Comparison of ENCODE assay signal across 8 mouse cellular contexts in genomic region chr11:23632945-23633878, GRCm38 (mm10). TPM values are rescaled to one million over a fixed set of nuclear protein-coding genes. Genes with fewer than 3 reads are reported as not detected.
DNase-seq lines count a peak whose midpoint lies in the region; ATAC-seq lines count a peak whose summit lies in the region.

TSS of gene 0610010F05Rik (minus strand) at chr11:23633639.

- peaks cover 14% of the 10 kb centered on the region for H3K36me3 ChIP-seq in heart, embryonic 14.5 days (ENCODE audit: control insufficient read depth, insufficient read depth, low read length)
- peaks cover 8% of the 10 kb centered on the region for H3K36me3 ChIP-seq in liver, embryonic 13.5 days
- H3K36me3 ChIP-seq in stomach, embryonic 16.5 days (ENCODE audit: control insufficient read depth, insufficient read depth, low read length) = no peaks in the 10 kb centered on the region; the same call in 1 of the 2 replicates

- under 1% methylated on average over 81 of the region's 103 CpGs for WGBS in heart, embryonic 14.5 days
- WGBS in liver, embryonic 13.5 days (ENCODE audit: insufficient replicate concordance) = under 1% methylated on average over 83 of the region's 103 CpGs
- under 1% methylated on average over 95 of the region's 103 CpGs for WGBS in stomach, embryonic 16.5 days

- peak; percentile 98 for ATAC-seq in CD4-positive, CD25-positive, alpha-beta regulatory T cell, adult 4 months
- peak; percentile 100 for ATAC-seq in heart, embryonic 14.5 days (ENCODE audit: insufficient number of reproducible peaks, insufficient read depth, low FRiP score, low read depth)
- ATAC-seq in liver, embryonic 13.5 days (ENCODE audit: low read depth) = peak; percentile 100
- ATAC-seq in stomach, embryonic 16.5 days (ENCODE audit: insufficient read depth, low FRiP score) = peak; percentile 100

- no peaks in the 10 kb centered on the region for H3K27me3 ChIP-seq in heart, embryonic 14.5 days (ENCODE audit: control insufficient read depth, insufficient read depth, low read length)
- H3K27me3 ChIP-seq in liver, embryonic 13.5 days = no peaks in the 10 kb centered on the region
- H3K27me3 ChIP-seq in stomach, embryonic 16.5 days (ENCODE audit: control insufficient read depth, insufficient read depth, low read length) = no peaks in the 10 kb centered on the region

- H3K27ac ChIP-seq in heart, embryonic 14.5 days (replicated peaks in 1 of 2; ENCODE audit: control insufficient read depth in 1 of 2, insufficient read depth in 1 of 2, low read depth in 2 of 2, low read length in 2 of 2) = peak within 1 kb of the TSS; percentile 61 to 88
- H3K27ac ChIP-seq in liver, embryonic 13.5 days = peak within 1 kb of the TSS; percentile 80
- H3K27ac ChIP-seq in stomach, embryonic 16.5 days (ENCODE audit: low read length) = peak within 1 kb of the TSS; percentile 81

- H3K9me3 ChIP-seq in heart, embryonic 14.5 days (ENCODE audit: control insufficient read depth, low read length) = no peaks in the 10 kb centered on the region
- H3K9me3 ChIP-seq in liver, embryonic 13.5 days (replicated peaks) = no peaks in the 10 kb centered on the region
- H3K9me3 ChIP-seq in stomach, embryonic 16.5 days (replicated peaks; ENCODE audit: control insufficient read depth, low read length) = no peaks in the 10 kb centered on the region

- H3K9ac ChIP-seq in heart, embryonic 14.5 days (ENCODE audit: low read length) = peak within 1 kb of the TSS; percentile 96
- peak within 1 kb of the TSS; percentile 91 for H3K9ac ChIP-seq in liver, embryonic 13.5 days
- H3K9ac ChIP-seq in stomach, embryonic 16.5 days (ENCODE audit: low read length) = peak within 1 kb of the TSS; percentile 92

- peak; percentile 87 for DNase-seq in c-Kit-negative CD71-positive TER-119-positive erythroid progenitor cells, embryonic 14.5 days (ENCODE audit: low read depth, low spot score)
- DNase-seq in fibroblast of lung, adult 2 months (ENCODE audit: low read depth) = peak; percentile 69
- DNase-seq in kidney, postnatal 14 days = peak; percentile 92
- DNase-seq in liver, embryonic 13.5 days = peak; percentile 82
- peak; percentile 89 for DNase-seq in neural tube, embryonic 10.5 days (ENCODE audit: extremely low spot score, low spot score)

- H3K4me3 ChIP-seq in heart, embryonic 14.5 days (ENCODE audit: control insufficient read depth in 1 of 2, insufficient read depth in 1 of 2, low read depth in 1 of 2, low read length in 2 of 2) = peak within 1 kb of the TSS; percentile 70 to 87
- H3K4me3 ChIP-seq in liver, embryonic 13.5 days (replicated peaks) = peak within 1 kb of the TSS; percentile 87
- H3K4me3 ChIP-seq in stomach, embryonic 16.5 days (replicated peaks; ENCODE audit: low read length) = peak within 1 kb of the TSS; percentile 95

- H3K4me1 ChIP-seq in heart, embryonic 14.5 days (ENCODE audit: control insufficient read depth in 2 of 2, insufficient read depth in 2 of 2, low read length in 2 of 2) = peaks cover 2 to 9% of the 10 kb centered on the region in 2 experiments; a peak in 2 of 4 replicates
- H3K4me1 ChIP-seq in liver, embryonic 13.5 days (replicated peaks) = peaks cover 13% of the 10 kb centered on the region
- no peaks in the 10 kb centered on the region for H3K4me1 ChIP-seq in stomach, embryonic 16.5 days (ENCODE audit: control insufficient read depth, insufficient read depth, low read length)

- peak within 1 kb of the TSS; percentile 82 for H3K4me2 ChIP-seq in heart, embryonic 14.5 days (ENCODE audit: low read length)
- peak within 1 kb of the TSS; percentile 94 for H3K4me2 ChIP-seq in liver, embryonic 13.5 days
- H3K4me2 ChIP-seq in stomach, embryonic 16.5 days (ENCODE audit: low read depth, low read length) = peak within 1 kb of the TSS; percentile 80

RNA-seq across cellular contexts. Expression of gene 0610010F05Rik, which starts in this region (rescaled TPM):
- polyA plus RNA-seq in CD4-positive, CD25-positive, alpha-beta regulatory T cell, adult 4 months (2017; shearing (Covaris generic)) = 1 to 10 TPM; 1.6 to 2.0 TPM
- polyA plus RNA-seq in heart, embryonic 14.5 days (2014; fragmentation: Nextera tagmentation; extraction: Ambion mirVana) = 19.5 and 20.1 TPM in 2 replicates
- polyA plus RNA-seq in liver, embryonic 13.5 days (2015; fragmentation: Nextera tagmentation; extraction: Ambion mirVana) = 14.1 and 16.4 TPM in 2 replicates
- polyA plus RNA-seq in stomach, embryonic 16.5 days (2015; fragmentation: Nextera tagmentation; extraction: Ambion mirVana) = 21.6 and 23.3 TPM in 2 replicates

Comparison
In these comparisons a context has a peak if more than half of its experiments do, and no peak if none do; other contexts are left out.
1. Peak in every context shown above with its lines: DNase-seq, ATAC-seq, H3K4me3 ChIP-seq and H3K27ac ChIP-seq.